Mouse (Mus musculus) CH12.LX (cell line): ENCODE measurements at regions not wholly inside any gene's neighbourhood (a gene's known extent, or its start where the extent isn't known, plus 50 kb on each side); places are given as distances from the start of the nearest gene placed in this dataset.

ENCODE experiments used
- CHD1 ChIP-seq: IDR thresholded peaks from 2 replicates; pipeline ENCODE4 v1.6.1; 2012; ENCODE audit warnings: low read depth, low read length, improper control_type of control experiment, inconsistent platforms
- CTCF ChIP-seq, 2 experiments: IDR thresholded peaks in 1 of 2; conservative IDR thresholded peaks in 1 of 2; 2 replicates each; pipeline ENCODE4 v1.5.1; 2011 to 2012; ENCODE audit warnings: low read depth in 2 of 2, low read length in 2 of 2, improper control_type of control experiment in 1 of 2, inconsistent platforms in 1 of 2, mild to moderate bottlenecking in 1 of 2, moderate library complexity in 1 of 2
- EP300 ChIP-seq: IDR thresholded peaks from 2 replicates; pipeline ENCODE4 v1.6.1; 2011; ENCODE audit warnings: low read length, improper control_type of control experiment
- POLR2A ChIP-seq: IDR thresholded peaks from 2 replicates; pipeline ENCODE4 v1.6.1; 2011; ENCODE audit warnings: low read depth, mild to moderate bottlenecking, improper control_type of control experiment, low read length
- TCF12 ChIP-seq: IDR thresholded peaks from 2 replicates; pipeline ENCODE4 v1.6.1; 2014; ENCODE audit warnings: low read depth, mild to moderate bottlenecking, inconsistent platforms, low read length, improper control_type of control experiment
- UBTF ChIP-seq: IDR thresholded peaks from 2 replicates; pipeline ENCODE4 v1.6.1; 2012; ENCODE audit warnings: low read depth, mild to moderate bottlenecking, inconsistent platforms, low read length, improper control_type of control experiment, moderate library complexity
- ZC3H11A ChIP-seq: IDR thresholded peaks from 2 replicates; pipeline ENCODE4 v1.6.1; 2012; ENCODE audit warnings: low read depth, mild to moderate bottlenecking, inconsistent platforms, low read length, improper control_type of control experiment
- ZMIZ1 ChIP-seq: IDR thresholded peaks from 2 replicates; pipeline ENCODE4 v1.6.1; 2012; ENCODE audit warnings: low read depth, mild to moderate bottlenecking, inconsistent platforms, low read length, improper control_type of control experiment

DNA sequence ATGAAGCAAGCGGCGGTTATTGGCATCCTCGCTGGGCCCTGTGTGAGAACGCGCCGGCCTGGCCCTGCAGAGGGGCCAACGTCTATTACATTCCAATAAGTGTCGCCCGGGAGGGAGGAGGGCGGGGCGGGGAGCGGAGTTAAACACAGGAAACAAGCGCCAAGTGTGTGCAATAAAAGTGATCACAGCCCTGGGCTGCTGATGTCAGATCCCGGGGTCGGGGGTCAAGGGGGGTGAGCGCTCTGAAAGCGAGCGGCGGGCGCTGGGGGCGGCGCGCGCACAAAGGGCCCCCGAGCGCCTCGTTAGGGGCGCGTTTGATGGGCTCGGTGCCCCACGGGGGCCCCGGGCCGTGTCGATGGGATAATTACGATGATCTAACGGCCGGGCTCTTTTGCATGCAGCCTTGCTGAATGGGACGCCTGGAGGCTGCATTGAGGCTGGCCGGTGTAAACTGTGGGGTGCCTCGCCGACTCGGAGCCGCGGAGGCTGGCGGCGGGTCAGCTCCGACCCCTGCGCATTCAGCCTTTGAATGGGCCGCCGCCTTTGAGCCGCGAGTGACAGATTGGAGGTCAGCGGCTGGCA lies 178.9 kb downstream of the Tfap2c start:
- no peak for TF ChIP-seq CHD1
- no peak for TF ChIP-seq ZC3H11A
- no peak for TF ChIP-seq UBTF
- TF ChIP-seq EP300 = no peak
- no peak for TF ChIP-seq POLR2A
- TF ChIP-seq ZMIZ1 = no peak
- TF ChIP-seq TCF12 = no peak
- no peak for TF ChIP-seq CTCF (conservative IDR thresholded peaks at IDR 0.05 in 1 of 2, IDR thresholded peaks at IDR 0.05 in 1 of 2; ENCODE audit: low read depth in 2 of 2, low read length in 2 of 2)
